Mouse (Mus musculus): Measurements from ENCODE around the gene Hpcal4. TPM values are rescaled to one million over a fixed set of nuclear protein-coding genes. Genes with fewer than 3 reads are reported as not detected.

The Hpcal4 gene
- polyA plus RNA-seq, 1 experiment, result 7.7 TPM

DNA sequence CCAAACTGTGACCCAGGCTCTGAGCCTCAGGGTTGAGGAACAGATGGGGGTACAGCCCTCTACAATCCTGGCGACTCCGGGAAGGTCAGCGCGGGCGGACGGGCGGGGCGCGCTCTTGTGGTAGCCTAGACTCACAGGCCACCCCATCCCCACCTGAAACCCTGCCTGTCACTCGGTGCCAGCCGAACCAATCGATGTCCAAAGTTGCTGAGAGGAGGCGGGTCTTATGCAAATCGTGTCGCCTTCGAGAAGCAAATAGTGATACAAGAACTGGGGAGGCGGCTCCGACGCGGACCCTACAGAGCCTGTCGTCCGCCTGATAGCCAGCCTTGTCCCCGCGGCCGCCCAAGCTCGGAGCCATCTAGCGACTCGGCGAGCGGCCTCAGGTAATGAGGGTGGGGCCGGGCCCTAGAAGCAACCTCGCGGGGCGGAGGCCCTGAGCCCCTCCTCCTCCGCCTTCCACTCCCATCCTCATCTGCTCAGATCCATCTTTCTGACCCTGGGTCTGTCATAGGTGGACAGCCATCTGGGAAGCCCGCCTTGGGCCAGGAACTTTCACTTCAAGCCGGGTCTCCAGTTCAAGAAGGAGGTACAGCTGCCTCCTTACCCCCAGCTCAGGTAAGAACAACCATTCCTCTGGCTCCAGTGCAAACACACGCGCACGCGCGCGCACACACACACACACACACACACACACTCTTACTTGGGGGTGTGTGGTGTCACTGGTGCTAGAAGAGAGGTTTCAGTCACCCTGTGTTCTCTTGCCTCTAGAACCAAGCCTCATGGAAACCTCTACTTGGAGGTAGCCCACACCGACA is 421 bp downstream of the Hpcal4 start:
- Histone ChIP-seq H3K4me1 (ENCODE audit: control insufficient read depth, insufficient read depth, low read length) (peaks cover 17% of the 10 kb centered on the region), H3K36me3 (ENCODE audit: control insufficient read depth, insufficient read depth, low read length) (no peaks in the 10 kb centered on the region), H3K4me3 (ENCODE audit: control insufficient read depth, low read depth, low read length) (peak overlapping the region; percentile 78), H3K27me3 (ENCODE audit: control insufficient read depth, insufficient read depth, low read length) (no peaks in the 10 kb centered on the region), H3K27ac (ENCODE audit: control insufficient read depth, insufficient read depth, low read depth, low read length) (no peak overlapping the region)
- TF ChIP-seq CTCF (IDR thresholded peaks at IDR 0.05; ENCODE audit: control insufficient read depth, insufficient read depth, insufficient replicate concordance, low read depth, low read length) (no peak), POLR2A (IDR thresholded peaks at IDR 0.05; ENCODE audit: control insufficient read depth, low read depth, low read length) (0 out of 2 replicates have a peak, but pooled peaks have one; percentile 14)

DNA sequence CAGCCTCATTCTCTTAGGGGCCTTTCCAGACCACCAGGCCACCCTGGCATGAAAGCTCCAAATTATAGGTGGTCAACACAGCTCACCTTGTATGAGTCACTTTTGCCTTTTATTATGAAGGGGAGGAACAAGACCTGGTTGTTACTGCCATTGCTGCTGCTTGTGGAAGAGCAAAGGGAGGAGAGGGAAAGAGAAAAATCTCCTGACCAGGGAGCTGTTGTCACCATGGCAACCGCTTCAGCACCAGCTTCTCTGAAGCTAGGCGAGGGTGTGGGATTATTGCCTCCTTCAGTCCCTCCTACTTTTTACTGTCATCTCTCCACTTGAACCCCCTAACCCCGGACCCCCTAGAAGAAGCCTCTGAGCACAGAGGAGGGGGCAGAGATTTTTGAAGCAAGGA is 1.8 kb downstream of the Hpcal4 start:
- Histone ChIP-seq H3K4me1 (ENCODE audit: control insufficient read depth, insufficient read depth, low read length) (peaks cover 24% of the 10 kb centered on the region), H3K4me3 (ENCODE audit: control insufficient read depth, low read depth, low read length) (peak overlapping the region; percentile 27; the same call in 1 of the 2 replicates), H3K36me3 (ENCODE audit: control insufficient read depth, insufficient read depth, low read length) (no peaks in the 10 kb centered on the region), H3K27ac (ENCODE audit: control insufficient read depth, insufficient read depth, low read depth, low read length) (no peak overlapping the region), H3K27me3 (ENCODE audit: control insufficient read depth, insufficient read depth, low read length) (no peaks in the 10 kb centered on the region)
- TF ChIP-seq CTCF (IDR thresholded peaks at IDR 0.05; ENCODE audit: control insufficient read depth, insufficient read depth, insufficient replicate concordance, low read depth, low read length) (no peak), POLR2A (IDR thresholded peaks at IDR 0.05; ENCODE audit: control insufficient read depth, low read depth, low read length) (no peak)

DNA sequence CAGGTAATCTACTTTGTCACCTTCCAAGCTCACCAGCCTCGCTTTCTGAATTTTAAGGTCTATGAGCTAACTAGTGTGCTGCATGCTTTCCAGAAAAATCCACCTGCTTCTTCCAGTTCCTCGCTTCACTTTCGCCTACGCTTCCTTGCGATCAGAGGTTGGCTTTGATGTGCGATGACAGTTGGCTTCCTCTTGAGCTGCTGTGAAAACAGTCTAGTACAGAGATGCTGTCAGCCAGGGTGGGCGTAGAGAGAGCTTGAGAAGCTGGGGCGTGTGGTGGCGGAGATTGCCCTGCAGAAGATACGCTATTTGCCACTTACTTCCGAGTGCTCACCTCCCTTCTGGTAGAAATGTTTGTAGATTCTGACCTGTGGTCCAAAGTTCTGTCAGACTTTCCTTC is 9.3 kb downstream of the Hpcal4 start:
- TF ChIP-seq CTCF (IDR thresholded peaks at IDR 0.05; ENCODE audit: control insufficient read depth, insufficient read depth, insufficient replicate concordance, low read depth, low read length) (no peak), POLR2A (IDR thresholded peaks at IDR 0.05; ENCODE audit: control insufficient read depth, low read depth, low read length) (no peak)
- H3K4me1 ChIP-seq (ENCODE audit: control insufficient read depth, insufficient read depth, low read length), result peaks cover 8% of the 10 kb centered on the region
- H3K27me3 ChIP-seq (ENCODE audit: control insufficient read depth, insufficient read depth, low read length), result no peaks in the 10 kb centered on the region

DNA sequence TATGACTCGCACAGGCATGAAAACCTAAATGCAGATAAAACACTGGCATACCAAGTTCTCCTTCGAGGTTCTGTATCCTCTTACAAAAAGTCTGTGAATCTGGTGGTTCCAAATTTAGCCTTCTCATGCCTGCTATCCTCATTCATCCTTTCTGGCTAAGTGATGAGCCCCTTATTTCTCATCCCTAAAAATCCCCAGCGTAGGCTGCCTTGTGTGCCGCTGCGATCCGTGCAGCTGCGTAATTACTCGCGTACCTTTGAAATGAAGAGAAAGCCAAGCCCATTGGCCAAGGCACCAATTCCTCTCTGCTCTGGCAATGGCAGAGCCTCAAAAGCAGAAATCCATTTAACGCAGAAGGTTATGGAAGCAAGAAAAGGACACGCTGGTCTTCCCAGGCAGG is 10.8 kb downstream of the Hpcal4 start:
- H3K27ac ChIP-seq (ENCODE audit: control insufficient read depth, insufficient read depth, low read depth, low read length), result no peak overlapping the region
- no peak for TF ChIP-seq POLR2A (IDR thresholded peaks at IDR 0.05; ENCODE audit: control insufficient read depth, low read depth, low read length)
- no peak for TF ChIP-seq CTCF (IDR thresholded peaks at IDR 0.05; ENCODE audit: control insufficient read depth, insufficient read depth, insufficient replicate concordance, low read depth, low read length)
- no peak overlapping the region for H3K4me3 ChIP-seq (ENCODE audit: control insufficient read depth, low read depth, low read length)
- no peaks in the 10 kb centered on the region for H3K27me3 ChIP-seq (ENCODE audit: control insufficient read depth, insufficient read depth, low read length)
- H3K4me1 ChIP-seq (ENCODE audit: control insufficient read depth, insufficient read depth, low read length), result peaks cover 3% of the 10 kb centered on the region
- H3K36me3 ChIP-seq (ENCODE audit: control insufficient read depth, insufficient read depth, low read length), result no peaks in the 10 kb centered on the region

More for the DNA sequence above, 9.3 kb downstream of the Hpcal4 start:
- Histone ChIP-seq H3K27ac (ENCODE audit: control insufficient read depth, insufficient read depth, low read depth, low read length) (no peak overlapping the region), H3K36me3 (ENCODE audit: control insufficient read depth, insufficient read depth, low read length) (no peaks in the 10 kb centered on the region), H3K4me3 (ENCODE audit: control insufficient read depth, low read depth, low read length) (no peak overlapping the region)

DNA sequence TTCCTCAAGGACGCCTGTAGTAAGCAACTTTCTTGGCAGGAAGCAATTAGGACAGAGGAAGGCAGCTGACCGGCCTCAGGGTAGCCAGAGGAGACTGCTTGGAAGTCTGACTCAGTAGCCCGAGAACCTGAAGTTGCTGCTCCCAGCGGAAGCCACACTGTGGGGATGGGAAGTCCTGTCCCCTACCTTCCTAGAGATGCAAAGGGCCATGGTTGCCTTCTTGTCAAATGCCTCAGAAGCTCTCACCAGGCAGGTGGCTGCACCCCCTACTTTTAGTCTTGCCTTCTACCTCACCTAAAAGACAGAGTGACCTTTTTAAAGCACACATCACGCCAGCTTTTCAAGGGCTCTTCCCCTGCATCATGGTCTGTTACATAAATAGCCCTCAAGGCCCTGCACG is 13.7 kb downstream of the Hpcal4 start:
- no peak overlapping the region for H3K4me3 ChIP-seq (ENCODE audit: control insufficient read depth, low read depth, low read length)
- no peak for TF ChIP-seq CTCF (IDR thresholded peaks at IDR 0.05; ENCODE audit: control insufficient read depth, insufficient read depth, insufficient replicate concordance, low read depth, low read length)
- TF ChIP-seq POLR2A (IDR thresholded peaks at IDR 0.05; ENCODE audit: control insufficient read depth, low read depth, low read length), result no peak
- no peaks in the 10 kb centered on the region; the same call in 1 of the 2 replicates for H3K27me3 ChIP-seq (ENCODE audit: control insufficient read depth, insufficient read depth, low read length)
- no peak overlapping the region for H3K27ac ChIP-seq (ENCODE audit: control insufficient read depth, insufficient read depth, low read depth, low read length)
- no peaks in the 10 kb centered on the region for H3K36me3 ChIP-seq (ENCODE audit: control insufficient read depth, insufficient read depth, low read length)
- peaks cover 12% of the 10 kb centered on the region for H3K4me1 ChIP-seq (ENCODE audit: control insufficient read depth, insufficient read depth, low read length)

DNA sequence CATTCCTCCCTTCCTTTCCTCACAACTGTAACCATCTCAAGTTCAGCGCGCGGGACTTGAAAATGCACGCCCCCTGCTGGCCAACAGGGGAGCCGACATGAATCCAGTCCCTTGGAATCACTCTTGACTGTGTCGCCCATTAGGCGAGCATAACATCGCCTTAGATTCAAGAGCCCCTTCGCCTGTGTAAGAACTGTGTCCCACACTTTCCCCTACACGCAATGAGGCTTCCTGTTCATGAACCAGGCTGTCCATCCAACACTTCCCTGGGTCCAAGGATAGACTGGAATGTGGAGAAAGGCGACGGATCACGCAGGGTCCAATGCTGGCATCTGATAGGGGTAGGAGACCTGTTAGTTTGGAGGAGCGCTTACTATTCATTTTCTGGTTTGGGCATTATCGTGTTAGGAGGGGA is 17.8 kb downstream of the Hpcal4 start:
- no peaks in the 10 kb centered on the region; the same call in 1 of the 2 replicates for H3K27me3 ChIP-seq (ENCODE audit: control insufficient read depth, insufficient read depth, low read length)
- peaks cover 15% of the 10 kb centered on the region for H3K4me1 ChIP-seq (ENCODE audit: control insufficient read depth, insufficient read depth, low read length)

DNA sequence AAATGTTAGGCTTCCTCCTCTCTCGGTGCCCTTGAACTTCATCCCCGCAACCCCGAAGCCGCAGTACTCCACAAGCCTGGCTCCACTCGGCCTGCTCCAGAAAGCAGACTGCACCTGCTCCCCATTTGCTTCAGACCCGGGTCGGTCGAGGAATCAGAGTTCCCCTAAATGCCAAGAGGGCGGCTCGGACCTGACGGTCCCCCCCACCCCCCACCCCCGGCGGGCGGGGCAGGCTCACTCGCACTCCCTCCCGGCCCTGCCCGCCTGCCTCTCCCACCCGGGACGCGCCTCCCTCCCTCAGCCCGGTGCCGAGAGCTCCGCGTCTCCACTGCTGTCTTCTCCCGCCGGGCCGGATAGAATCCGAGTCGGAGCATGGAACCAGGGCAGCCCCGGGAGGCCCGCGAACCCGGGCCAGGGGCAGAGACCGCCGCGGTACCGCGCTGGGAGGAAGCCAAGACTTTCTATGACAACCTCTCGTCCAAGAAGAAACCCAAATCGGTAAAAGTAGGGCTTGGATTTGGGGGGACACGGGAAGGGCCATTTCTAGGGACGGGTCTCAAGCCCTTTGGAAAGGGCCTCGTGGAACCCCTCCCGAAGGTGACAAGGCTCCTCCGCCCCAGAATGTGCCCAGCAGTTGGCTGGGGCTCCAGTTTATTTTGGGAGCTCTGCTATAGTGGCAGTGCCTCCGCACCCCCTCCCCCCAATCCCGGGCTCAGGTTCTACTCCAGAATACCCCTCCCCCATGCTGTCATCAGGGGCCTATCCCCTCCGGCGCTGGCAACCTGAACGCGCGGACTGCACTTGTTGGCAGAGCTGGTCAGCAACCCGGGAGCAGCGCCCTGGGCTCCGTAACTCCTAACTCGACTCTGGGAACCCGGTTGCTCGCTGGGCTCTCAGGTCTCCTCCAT is 18.4 kb downstream of the Hpcal4 start, which contains the start of gene Nt5c1a:
Nt5c1a (plus strand) TSS at position 319 of the 908 bp plus-strand sequence.
- peaks cover 15% of the 10 kb centered on the region for H3K4me1 ChIP-seq (ENCODE audit: control insufficient read depth, insufficient read depth, low read length)
- H3K27me3 ChIP-seq (ENCODE audit: control insufficient read depth, insufficient read depth, low read length), result no peaks in the 10 kb centered on the region; the same call in 1 of the 2 replicates
- no peak for TF ChIP-seq CTCF (IDR thresholded peaks at IDR 0.05; ENCODE audit: control insufficient read depth, insufficient read depth, insufficient replicate concordance, low read depth, low read length)
- TF ChIP-seq POLR2A (IDR thresholded peaks at IDR 0.05; ENCODE audit: control insufficient read depth, low read depth, low read length), result no peak
- no peak within 1 kb of the TSS for H3K27ac ChIP-seq (ENCODE audit: control insufficient read depth, insufficient read depth, low read depth, low read length)
- peak within 1 kb of the TSS; percentile 56 for H3K4me3 ChIP-seq (ENCODE audit: control insufficient read depth, low read depth, low read length)
- no peaks in the 10 kb centered on the region for H3K36me3 ChIP-seq (ENCODE audit: control insufficient read depth, insufficient read depth, low read length)

More for the DNA sequence above, 17.8 kb downstream of the Hpcal4 start:
- TF ChIP-seq CTCF (IDR thresholded peaks at IDR 0.05; ENCODE audit: control insufficient read depth, insufficient read depth, insufficient replicate concordance, low read depth, low read length), result peak; percentile 90
- no peak for TF ChIP-seq POLR2A (IDR thresholded peaks at IDR 0.05; ENCODE audit: control insufficient read depth, low read depth, low read length)
- H3K27ac ChIP-seq (ENCODE audit: control insufficient read depth, insufficient read depth, low read depth, low read length), result no peak overlapping the region
- H3K4me3 ChIP-seq (ENCODE audit: control insufficient read depth, low read depth, low read length), result peak overlapping the region; percentile 56
- H3K36me3 ChIP-seq (ENCODE audit: control insufficient read depth, insufficient read depth, low read length), result no peaks in the 10 kb centered on the region
